Mouse (Mus musculus): Measurements from ENCODE around the gene Nkiras2. TPM values are rescaled to one million over a fixed set of nuclear protein-coding genes. Genes with fewer than 3 reads are reported as not detected.
"Not testable (repeated sequence)": the region's sequence is repeated elsewhere in the genome, so short reads cannot be mapped to it uniquely, and the experiment has no call there.

Gene Nkiras2
- 10 to 100 TPM; 48.6 to 50.6 TPM for total RNA-seq (2021)
- long read RNA-seq, experiment 1, transcript Nkiras2-201 (4 exons, 2,097 nt): major isoform, 67 of 78 reads
- long read RNA-seq, experiment 1, partial matches to known transcripts: 5 of 78 reads
- long read RNA-seq, experiment 1, other reads (novel, unspliced or antisense): 6 of 78 reads
- long read RNA-seq, experiment 2, transcript Nkiras2-201 (4 exons, 2,097 nt): major isoform, 28 of 30 reads
- long read RNA-seq, experiment 2, partial matches to known transcripts: 0 of 30 reads
- long read RNA-seq, experiment 2, other reads (novel, unspliced or antisense): 2 of 30 reads

- peak in 1 of 2 experiments; percentile 66 for DNase-seq
Observed at GRCm38 (mm10) chr11:100618761-100619484, at the start of gene Nkiras2. Gene Nkiras2, plus strand, starts transcription at chr11:100619244.

GRCm38 (mm10) chr11:100569789-100570188, 49.3 kb upstream of the Nkiras2 start:
- DNase-seq: no peak

- DNase-seq: peak; percentile 81 to 89
Observed at GRCm38 (mm10) chr11:100570430-100571201, 48.4 kb upstream of the Nkiras2 start.

- peak; percentile 41 to 42 for DNase-seq
Observed at GRCm38 (mm10) chr11:100571202-100571567, 47.9 kb upstream of the Nkiras2 start.

GRCm38 (mm10) chr11:100574188-100574587, 44.9 kb upstream of the Nkiras2 start:
- DNase-seq: no peak

- DNase-seq: peak; percentile 85 to 87
Observed at GRCm38 (mm10) chr11:100574708-100575483, 44.1 kb upstream of the Nkiras2 start, which contains the start of gene Cnp. Gene Cnp, plus strand, starts transcription at chr11:100574904.

- DNase-seq: no peak
Observed at GRCm38 (mm10) chr11:100575484-100575855, 43.6 kb upstream of the Nkiras2 start.

GRCm38 (mm10) chr11:100576256-100576655, 42.8 kb upstream of the Nkiras2 start:
- no peak for DNase-seq

- DNase-seq: no peak
Observed at GRCm38 (mm10) chr11:100577852-100578599, 41.0 kb upstream of the Nkiras2 start.

GRCm38 (mm10) chr11:100579116-100579799, 39.8 kb upstream of the Nkiras2 start:
- no peak for DNase-seq

GRCm38 (mm10) chr11:100580275-100580674, 38.8 kb upstream of the Nkiras2 start:
- no peak for DNase-seq

GRCm38 (mm10) chr11:100581756-100582155, 37.3 kb upstream of the Nkiras2 start:
- peak; percentile 47 to 49 for DNase-seq

- not testable (repeated sequence) for DNase-seq
Observed at GRCm38 (mm10) chr11:100582413-100582812, 36.6 kb upstream of the Nkiras2 start.

GRCm38 (mm10) chr11:100582836-100583235, 36.2 kb upstream of the Nkiras2 start:
- DNase-seq: no peak

GRCm38 (mm10) chr11:100584561-100584961, 34.5 kb upstream of the Nkiras2 start:
- DNase-seq: no peak

GRCm38 (mm10) chr11:100585148-100585547, 33.9 kb upstream of the Nkiras2 start:
- DNase-seq: no peak

GRCm38 (mm10) chr11:100588462-100588861, 30.6 kb upstream of the Nkiras2 start:
- no peak for DNase-seq

GRCm38 (mm10) chr11:100592346-100593046, 26.5 kb upstream of the Nkiras2 start:
- DNase-seq: no peak

GRCm38 (mm10) chr11:100594608-100595007, 24.4 kb upstream of the Nkiras2 start:
- no peak for DNase-seq

GRCm38 (mm10) chr11:100595533-100595932, 23.5 kb upstream of the Nkiras2 start:
- no peak for DNase-seq

Measured in heart, adult 18-20 months (tissue).